Mouse (Mus musculus): ENCODE measurements around the gene Best1. TPM values are rescaled to one million over a fixed set of nuclear protein-coding genes. Genes with fewer than 3 reads are reported as not detected.
A peak's percentile ranks its signal among the peaks of the same experiment; 100 is the strongest.

Gene Best1
- polyA plus RNA-seq, 1 experiment from 2014 or later: 2.5 TPM

DNA sequence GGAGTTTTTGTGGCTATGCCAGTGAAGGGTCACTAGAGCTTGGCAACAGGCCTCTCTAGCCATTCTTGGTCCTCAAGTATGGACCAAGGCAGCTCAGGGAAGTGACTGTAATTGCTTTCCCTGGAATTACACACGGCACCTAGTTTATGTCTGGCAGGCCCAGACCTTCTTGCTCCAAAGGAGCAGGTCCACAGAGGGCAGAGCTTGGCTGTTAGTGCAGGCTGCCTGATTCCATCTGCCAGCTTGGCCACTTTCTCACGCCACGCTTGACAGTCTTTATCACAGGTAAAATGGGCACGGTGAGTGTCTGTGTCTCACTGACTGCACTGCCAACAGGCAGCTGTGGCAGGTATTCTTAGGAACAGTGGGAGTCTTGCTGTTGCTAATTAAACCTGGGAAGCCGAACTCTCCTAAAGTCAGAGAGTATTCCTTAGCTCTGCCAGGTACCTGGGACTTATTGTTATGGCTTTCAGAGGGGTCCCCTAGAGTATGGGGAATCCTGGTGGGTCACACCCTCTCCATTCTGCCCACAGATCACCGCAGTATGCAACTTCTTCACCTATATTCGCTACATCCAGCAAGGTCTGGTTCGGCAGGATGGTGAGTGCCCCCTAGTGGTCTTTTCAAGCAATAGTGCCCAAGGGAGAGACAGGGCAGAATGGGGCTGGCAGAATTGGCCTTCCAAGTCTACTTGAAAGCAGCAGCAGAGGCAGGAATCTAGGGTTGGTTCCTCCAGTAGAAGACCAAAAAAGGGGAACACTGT, 32.0 kb upstream of the Best1 start:
- ATAC-seq (ENCODE audit: low FRiP score, low TSS enrichment): peak; percentile 25; the same call in 1 of the 2 replicates
- H3K4me3 ChIP-seq (replicated peaks; ENCODE audit: low read depth, low read length): no peak overlapping the region
- 41% methylated on average over 8 of the region's 8 CpGs for WGBS
- no peak overlapping the region for H3K27ac ChIP-seq (replicated peaks; ENCODE audit: low read depth, low read length)
- no peaks in the 10 kb centered on the region for H3K27me3 ChIP-seq (ENCODE audit: control insufficient read depth, insufficient read depth, low read length)
- H3K9me3 ChIP-seq (ENCODE audit: control insufficient read depth, low read length): no peaks in the 10 kb centered on the region
- no peaks in the 10 kb centered on the region for H3K4me1 ChIP-seq (ENCODE audit: control insufficient read depth, insufficient read depth, low read length)
- no peak overlapping the region for H3K4me2 ChIP-seq (ENCODE audit: low read length)
- no peaks in the 10 kb centered on the region for H3K36me3 ChIP-seq (ENCODE audit: control insufficient read depth, insufficient read depth, low read length)
- DNase-seq: peak; percentile 86
- no peak overlapping the region for H3K9ac ChIP-seq (replicated peaks; ENCODE audit: low read length)

- WGBS: 90% methylated on average over 2 of the region's 2 CpGs
Measured at GRCm38 (mm10) chr19:10029746-10030145, 28.3 kb upstream of the Best1 start.

GRCm38 (mm10) chr19:10025169-10025875, 23.9 kb upstream of the Best1 start:
- H3K27ac ChIP-seq (replicated peaks; ENCODE audit: low read depth, low read length): no peak overlapping the region
- no peak overlapping the region for H3K4me3 ChIP-seq (replicated peaks; ENCODE audit: low read depth, low read length)
- ATAC-seq (ENCODE audit: low FRiP score, low TSS enrichment): no peak
- no peaks in the 10 kb centered on the region for H3K4me1 ChIP-seq (ENCODE audit: control insufficient read depth, insufficient read depth, low read length)
- 30% methylated on average over 8 of the region's 8 CpGs for WGBS
- no peaks in the 10 kb centered on the region for H3K27me3 ChIP-seq (ENCODE audit: control insufficient read depth, insufficient read depth, low read length)
- no peak overlapping the region for H3K4me2 ChIP-seq (ENCODE audit: low read length)
- H3K36me3 ChIP-seq (ENCODE audit: control insufficient read depth, insufficient read depth, low read length): peaks cover 7% of the 10 kb centered on the region; the same call in 1 of the 2 replicates
- no peak overlapping the region for H3K9ac ChIP-seq (replicated peaks; ENCODE audit: low read length)
- H3K9me3 ChIP-seq (ENCODE audit: control insufficient read depth, low read length): no peaks in the 10 kb centered on the region
- peak; percentile 50 for DNase-seq

More at GRCm38 (mm10) chr19:10029746-10030145, 28.3 kb upstream of the Best1 start:
- H3K27me3 ChIP-seq (ENCODE audit: control insufficient read depth, insufficient read depth, low read length): no peaks in the 10 kb centered on the region
- no peaks in the 10 kb centered on the region for H3K4me1 ChIP-seq (ENCODE audit: control insufficient read depth, insufficient read depth, low read length)
- H3K4me2 ChIP-seq (ENCODE audit: low read length): no peak overlapping the region
- no peaks in the 10 kb centered on the region for H3K9me3 ChIP-seq (ENCODE audit: control insufficient read depth, low read length)
- H3K9ac ChIP-seq (replicated peaks; ENCODE audit: low read length): no peak overlapping the region
- no peak overlapping the region for H3K27ac ChIP-seq (replicated peaks; ENCODE audit: low read depth, low read length)
- DNase-seq (no peak), ATAC-seq (ENCODE audit: low FRiP score, low TSS enrichment) (no peak)
- no peak overlapping the region for H3K4me3 ChIP-seq (replicated peaks; ENCODE audit: low read depth, low read length)
- H3K36me3 ChIP-seq (ENCODE audit: control insufficient read depth, insufficient read depth, low read length): peaks cover 7% of the 10 kb centered on the region; the same call in 1 of the 2 replicates

DNA sequence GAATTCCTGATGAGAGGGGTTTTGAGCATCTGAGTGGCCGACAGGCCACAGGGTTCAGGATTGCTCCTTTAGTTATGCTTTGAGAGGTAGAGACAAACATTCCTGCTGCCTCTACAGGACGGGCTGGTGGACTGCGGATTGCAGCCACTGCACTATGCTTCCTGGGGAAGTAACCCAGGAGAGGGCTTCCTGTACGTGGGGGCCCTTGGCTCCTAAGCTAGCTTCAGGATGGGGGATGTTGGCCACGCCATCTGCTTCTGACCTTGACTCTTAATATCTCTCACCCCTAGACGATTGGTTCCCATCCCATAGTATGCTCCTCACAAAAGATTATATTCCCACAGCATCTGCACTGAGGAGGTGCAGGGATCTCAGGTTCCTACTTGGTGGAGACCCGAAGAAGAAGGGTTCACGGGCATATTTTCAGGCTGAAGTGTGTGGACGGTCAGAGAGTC, 21.9 kb upstream of the Best1 start:
- H3K4me1 ChIP-seq (ENCODE audit: control insufficient read depth, insufficient read depth, low read length): peaks cover 10% of the 10 kb centered on the region
- no peak overlapping the region for H3K4me2 ChIP-seq (ENCODE audit: low read length)
- 0 out of 2 replicates have a peak overlapping the region, but pooled peaks have one; percentile 20 for H3K27ac ChIP-seq (replicated peaks; ENCODE audit: low read depth, low read length)
- no peak overlapping the region for H3K9ac ChIP-seq (replicated peaks; ENCODE audit: low read length)
- H3K36me3 ChIP-seq (ENCODE audit: control insufficient read depth, insufficient read depth, low read length): peaks cover 7% of the 10 kb centered on the region; the same call in 1 of the 2 replicates
- H3K27me3 ChIP-seq (ENCODE audit: control insufficient read depth, insufficient read depth, low read length): no peaks in the 10 kb centered on the region
- ATAC-seq (ENCODE audit: low FRiP score, low TSS enrichment) (no peak), DNase-seq (no peak)
- H3K4me3 ChIP-seq (replicated peaks; ENCODE audit: low read depth, low read length): no peak overlapping the region
- WGBS: 68% methylated on average over 9 of the region's 9 CpGs
- H3K9me3 ChIP-seq (ENCODE audit: control insufficient read depth, low read length): no peaks in the 10 kb centered on the region

DNA sequence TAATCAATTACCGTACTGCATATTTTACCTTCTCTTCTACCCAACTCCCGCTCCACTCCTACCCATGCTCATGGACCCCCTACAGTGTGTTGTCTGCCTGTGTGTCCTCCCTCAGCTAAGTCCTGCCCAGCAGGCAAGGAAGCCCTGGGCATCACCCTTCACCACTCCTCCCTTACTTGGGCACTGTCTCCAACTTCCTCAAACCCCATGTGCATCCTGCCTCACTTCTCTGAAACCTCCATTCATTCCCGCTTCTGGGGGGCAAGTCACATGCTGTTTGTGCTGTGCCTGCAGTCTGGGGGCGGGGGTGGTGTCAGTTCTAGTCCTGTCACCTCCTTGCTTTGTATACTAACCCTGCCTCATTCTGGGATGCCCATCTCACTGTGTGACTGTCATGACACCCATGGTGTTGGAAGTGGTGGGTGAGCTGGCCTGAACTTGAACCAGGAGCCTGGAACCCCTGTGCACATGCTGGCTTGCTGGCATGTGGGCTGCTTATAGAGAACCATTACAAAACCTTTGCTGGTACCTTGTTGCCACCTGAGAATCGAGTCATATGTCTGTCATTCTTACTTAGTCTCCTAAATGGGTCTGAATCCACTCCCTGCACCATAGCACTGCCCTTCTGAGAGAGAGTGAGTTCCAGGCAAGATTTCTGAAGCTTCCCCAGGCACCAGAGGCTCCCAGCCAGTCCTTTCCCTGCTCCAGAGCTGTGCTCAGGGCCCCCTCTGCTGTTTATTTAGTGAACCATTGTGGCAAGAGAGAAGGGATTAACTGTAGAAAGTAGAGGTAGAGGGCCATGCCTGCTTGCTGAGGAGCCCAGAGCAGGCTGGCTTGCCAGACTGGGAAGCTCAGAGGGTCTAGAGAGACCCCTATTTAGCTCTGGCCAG, 21.2 kb upstream of the Best1 start:
- DNase-seq: peak; percentile 61
- no peak overlapping the region for H3K4me3 ChIP-seq (replicated peaks; ENCODE audit: low read depth, low read length)
- H3K9ac ChIP-seq (replicated peaks; ENCODE audit: low read length): no peak overlapping the region
- 0 out of 2 replicates have a peak overlapping the region, but pooled peaks have one; percentile 20 for H3K27ac ChIP-seq (replicated peaks; ENCODE audit: low read depth, low read length)
- no peak overlapping the region for H3K4me2 ChIP-seq (ENCODE audit: low read length)
- WGBS: 65% methylated on average over 5 of the region's 5 CpGs
- H3K36me3 ChIP-seq (ENCODE audit: control insufficient read depth, insufficient read depth, low read length): peaks cover 5% of the 10 kb centered on the region; the same call in 1 of the 2 replicates
- ATAC-seq (ENCODE audit: low FRiP score, low TSS enrichment): no peak
- H3K9me3 ChIP-seq (ENCODE audit: control insufficient read depth, low read length): no peaks in the 10 kb centered on the region
- peaks cover 13% of the 10 kb centered on the region for H3K4me1 ChIP-seq (ENCODE audit: control insufficient read depth, insufficient read depth, low read length)
- H3K27me3 ChIP-seq (ENCODE audit: control insufficient read depth, insufficient read depth, low read length): no peaks in the 10 kb centered on the region

- no peak overlapping the region for H3K4me3 ChIP-seq (replicated peaks; ENCODE audit: low read depth, low read length)
- H3K9me3 ChIP-seq (ENCODE audit: control insufficient read depth, low read length): no peaks in the 10 kb centered on the region
- no peak overlapping the region for H3K4me2 ChIP-seq (ENCODE audit: low read length)
- no peak overlapping the region for H3K9ac ChIP-seq (replicated peaks; ENCODE audit: low read length)
- 78% methylated on average over 2 of the region's 2 CpGs for WGBS
- no peak overlapping the region for H3K27ac ChIP-seq (replicated peaks; ENCODE audit: low read depth, low read length)
- no peaks in the 10 kb centered on the region for H3K36me3 ChIP-seq (ENCODE audit: control insufficient read depth, insufficient read depth, low read length)
- no peaks in the 10 kb centered on the region for H3K27me3 ChIP-seq (ENCODE audit: control insufficient read depth, insufficient read depth, low read length)
- ATAC-seq (ENCODE audit: low FRiP score, low TSS enrichment) (no peak), DNase-seq (no peak)
- peaks cover 14% of the 10 kb centered on the region for H3K4me1 ChIP-seq (ENCODE audit: control insufficient read depth, insufficient read depth, low read length)
Measured at GRCm38 (mm10) chr19:10021981-10022380, 20.5 kb upstream of the Best1 start.

GRCm38 (mm10) chr19:10019214-10019760, 17.9 kb upstream of the Best1 start:
- ATAC-seq (ENCODE audit: low FRiP score, low TSS enrichment): no peak
- no peaks in the 10 kb centered on the region for H3K27me3 ChIP-seq (ENCODE audit: control insufficient read depth, insufficient read depth, low read length)
- H3K9me3 ChIP-seq (ENCODE audit: control insufficient read depth, low read length): no peaks in the 10 kb centered on the region
- H3K4me2 ChIP-seq (ENCODE audit: low read length): peak overlapping the region; percentile 95
- H3K4me3 ChIP-seq (replicated peaks; ENCODE audit: low read depth, low read length): peak overlapping the region; percentile 58
- no peak overlapping the region; the same call in 1 of the 2 replicates for H3K9ac ChIP-seq (replicated peaks; ENCODE audit: low read length)
- peaks cover 14% of the 10 kb centered on the region for H3K4me1 ChIP-seq (ENCODE audit: control insufficient read depth, insufficient read depth, low read length)
- H3K27ac ChIP-seq (replicated peaks; ENCODE audit: low read depth, low read length): no peak overlapping the region
- DNase-seq: no peak
- no peaks in the 10 kb centered on the region for H3K36me3 ChIP-seq (ENCODE audit: control insufficient read depth, insufficient read depth, low read length)
- WGBS: 70% methylated on average over 4 of the region's 4 CpGs

DNA sequence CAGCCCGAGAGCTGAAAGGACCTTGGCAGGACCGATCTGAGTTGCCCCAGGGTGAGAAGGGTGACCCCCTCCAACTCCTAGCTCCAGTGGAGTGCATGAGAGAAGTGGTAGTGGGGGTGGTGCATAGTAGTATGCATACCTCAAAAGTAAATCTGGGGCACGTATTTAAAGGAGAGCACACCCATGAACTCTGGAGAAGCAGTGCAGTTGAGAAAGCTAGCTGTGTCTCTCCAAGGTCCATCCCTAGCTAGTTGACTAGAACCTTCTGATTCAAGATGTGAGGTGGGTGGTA, 17.0 kb upstream of the Best1 start:
- H3K36me3 ChIP-seq (ENCODE audit: control insufficient read depth, insufficient read depth, low read length): no peaks in the 10 kb centered on the region
- H3K9me3 ChIP-seq (ENCODE audit: control insufficient read depth, low read length): no peaks in the 10 kb centered on the region
- DNase-seq (no peak), ATAC-seq (ENCODE audit: low FRiP score, low TSS enrichment) (no peak)
- H3K4me1 ChIP-seq (ENCODE audit: control insufficient read depth, insufficient read depth, low read length): peaks cover 14% of the 10 kb centered on the region
- H3K27me3 ChIP-seq (ENCODE audit: control insufficient read depth, insufficient read depth, low read length): no peaks in the 10 kb centered on the region
- H3K4me3 ChIP-seq (replicated peaks; ENCODE audit: low read depth, low read length): peak overlapping the region; percentile 58
- peak overlapping the region; percentile 95 for H3K4me2 ChIP-seq (ENCODE audit: low read length)
- no peak overlapping the region for H3K27ac ChIP-seq (replicated peaks; ENCODE audit: low read depth, low read length)
- peak overlapping the region; percentile 75 for H3K9ac ChIP-seq (replicated peaks; ENCODE audit: low read length)
- 4% methylated on average over 3 of the region's 3 CpGs for WGBS
